Mouse (Mus musculus) ES-E14 (cell line): ENCODE data around the gene Timm10.

ENCODE experiments used
- CHD2 ChIP-seq: IDR thresholded peaks from 2 replicates; pipeline ENCODE4 v1.6.1; 2014; ENCODE audit warnings: mild to moderate bottlenecking, low read depth, low read length, inconsistent platforms
- MAFK ChIP-seq: IDR thresholded peaks from 2 replicates; pipeline ENCODE4 v1.6.1; 2014; ENCODE audit warnings: mild to moderate bottlenecking, low read depth, low read length, inconsistent platforms; ENCODE audit not compliant: insufficient read depth

- no peak for TF ChIP-seq CHD2
- no peak for TF ChIP-seq MAFK
Measured at GRCm38 (mm10) chr2:84837107-84837506, 10.3 kb downstream of the Timm10 start.
